Mouse (Mus musculus): Measurements from ENCODE around the gene Dzip1. TPM values are rescaled to one million over a fixed set of nuclear protein-coding genes. Genes with fewer than 3 reads are reported as not detected.

The Dzip1 gene
- polyA plus RNA-seq, 1 experiment from 2014 or later = 100 TPM

- WGBS = 91% methylated on average over 10 of the region's 10 CpGs
Observed at GRCm38 (mm10) chr14:118866014-118866811, 59.0 kb downstream of the Dzip1 start.

GRCm38 (mm10) chr14:118864905-118865304 lies 60.4 kb downstream of the Dzip1 start:
- Histone ChIP-seq H3K9me3 (replicated peaks) (no peaks in the 10 kb centered on the region), H3K4me1 (0 out of 2 replicates have a peak, but pooled peaks cover 8% of the 10 kb centered on the region), H3K9ac (replicated peaks) (no peak overlapping the region), H3K4me2 (no peak overlapping the region), H3K27ac (replicated peaks) (no peak overlapping the region), H3K36me3 (no peaks in the 10 kb centered on the region), H3K4me3 (replicated peaks) (no peak overlapping the region), H3K27me3 (replicated peaks) (no peaks in the 10 kb centered on the region)
- 72% methylated on average over 4 of the region's 4 CpGs for WGBS
- ATAC-seq (ENCODE audit: low FRiP score) = no peak

More at GRCm38 (mm10) chr14:118866014-118866811, 59.0 kb downstream of the Dzip1 start:
- no peak overlapping the region for H3K4me3 ChIP-seq (replicated peaks)
- no peaks in the 10 kb centered on the region for H3K36me3 ChIP-seq
- H3K4me1 ChIP-seq = no peaks in the 10 kb centered on the region
- no peaks in the 10 kb centered on the region for H3K9me3 ChIP-seq (replicated peaks)
- no peak overlapping the region for H3K27ac ChIP-seq (replicated peaks)
- no peak for ATAC-seq (ENCODE audit: low FRiP score)
- no peak overlapping the region for H3K4me2 ChIP-seq
- H3K27me3 ChIP-seq (replicated peaks) = no peaks in the 10 kb centered on the region
- H3K9ac ChIP-seq (replicated peaks) = no peak overlapping the region

- no peak for ATAC-seq (ENCODE audit: low FRiP score)
- H3K4me2 ChIP-seq = no peak overlapping the region
- 68% methylated on average over 7 of the region's 7 CpGs for WGBS
Observed at GRCm38 (mm10) chr14:118862253-118862652, 63.0 kb downstream of the Dzip1 start.

GRCm38 (mm10) chr14:118858318-118858717 lies 66.9 kb downstream of the Dzip1 start:
- Histone ChIP-seq H3K27ac (replicated peaks) (no peak overlapping the region), H3K4me2 (no peak overlapping the region), H3K4me1 (peaks cover 21% of the 10 kb centered on the region), H3K9ac (replicated peaks) (no peak overlapping the region), H3K9me3 (replicated peaks) (no peaks in the 10 kb centered on the region), H3K27me3 (replicated peaks) (peaks cover 15% of the 10 kb centered on the region), H3K36me3 (no peaks in the 10 kb centered on the region), H3K4me3 (replicated peaks) (no peak overlapping the region)
- ATAC-seq (ENCODE audit: low FRiP score) = no peak
- WGBS = 36% methylated on average over 6 of the region's 6 CpGs

More at GRCm38 (mm10) chr14:118862253-118862652, 63.0 kb downstream of the Dzip1 start:
- no peak overlapping the region for H3K9ac ChIP-seq (replicated peaks)
- H3K9me3 ChIP-seq (replicated peaks) = no peaks in the 10 kb centered on the region
- peaks cover 1% of the 10 kb centered on the region; the same call in 1 of the 2 replicates for H3K27me3 ChIP-seq (replicated peaks)
- no peak overlapping the region for H3K27ac ChIP-seq (replicated peaks)
- no peak overlapping the region for H3K4me3 ChIP-seq (replicated peaks)
- H3K4me1 ChIP-seq = 0 out of 2 replicates have a peak, but pooled peaks cover 8% of the 10 kb centered on the region
- no peaks in the 10 kb centered on the region for H3K36me3 ChIP-seq

- H3K4me1 ChIP-seq = peaks cover 21% of the 10 kb centered on the region
- H3K9me3 ChIP-seq (replicated peaks) = no peaks in the 10 kb centered on the region
- H3K27me3 ChIP-seq (replicated peaks) = peaks cover 18% of the 10 kb centered on the region
- no peak overlapping the region for H3K4me2 ChIP-seq
- H3K9ac ChIP-seq (replicated peaks) = no peak overlapping the region
- H3K4me3 ChIP-seq (replicated peaks) = no peak overlapping the region
- no peak for ATAC-seq (ENCODE audit: low FRiP score)
- H3K36me3 ChIP-seq = no peaks in the 10 kb centered on the region
- 87% methylated on average over 6 of the region's 6 CpGs for WGBS
- no peak overlapping the region for H3K27ac ChIP-seq (replicated peaks)
Observed at GRCm38 (mm10) chr14:118856563-118856962, 68.7 kb downstream of the Dzip1 start.

- no peaks in the 10 kb centered on the region for H3K36me3 ChIP-seq
- peak; percentile 62 for ATAC-seq (ENCODE audit: low FRiP score)
- H3K27me3 ChIP-seq (replicated peaks) = peaks cover 18% of the 10 kb centered on the region
- H3K27ac ChIP-seq (replicated peaks) = no peak overlapping the region
- H3K9me3 ChIP-seq (replicated peaks) = no peaks in the 10 kb centered on the region
- H3K4me1 ChIP-seq = peaks cover 17% of the 10 kb centered on the region
- H3K4me3 ChIP-seq (replicated peaks) = peak overlapping the region; percentile 43
- WGBS = 1% methylated on average over 28 of the region's 28 CpGs
- peak overlapping the region; percentile 40 for H3K9ac ChIP-seq (replicated peaks)
- H3K4me2 ChIP-seq = peak overlapping the region; percentile 89
Observed at GRCm38 (mm10) chr14:118855141-118855800, 70.0 kb downstream of the Dzip1 start.

- Histone ChIP-seq H3K4me3 (replicated peaks) (peak overlapping the region; percentile 43), H3K9me3 (replicated peaks) (no peaks in the 10 kb centered on the region), H3K27ac (replicated peaks) (no peak overlapping the region), H3K4me1 (peaks cover 13% of the 10 kb centered on the region), H3K4me2 (peak overlapping the region; percentile 89), H3K36me3 (no peaks in the 10 kb centered on the region), H3K9ac (replicated peaks) (peak overlapping the region; percentile 40), H3K27me3 (replicated peaks) (peaks cover 18% of the 10 kb centered on the region)
- 2% methylated on average over 47 of the region's 48 CpGs for WGBS
- peak; percentile 72 for ATAC-seq (ENCODE audit: low FRiP score)
Observed at GRCm38 (mm10) chr14:118854371-118855114, 70.7 kb downstream of the Dzip1 start.

- H3K9ac ChIP-seq (replicated peaks) = no peak overlapping the region
- H3K27me3 ChIP-seq (replicated peaks) = peaks cover 10% of the 10 kb centered on the region
- no peak overlapping the region for H3K4me3 ChIP-seq (replicated peaks)
- H3K4me2 ChIP-seq = no peak overlapping the region
- no peak overlapping the region for H3K27ac ChIP-seq (replicated peaks)
- WGBS = 64% methylated on average over 6 of the region's 6 CpGs
- peaks cover 13% of the 10 kb centered on the region for H3K4me1 ChIP-seq
- no peaks in the 10 kb centered on the region for H3K36me3 ChIP-seq
- H3K9me3 ChIP-seq (replicated peaks) = no peaks in the 10 kb centered on the region
- ATAC-seq (ENCODE audit: low FRiP score) = no peak
Observed at GRCm38 (mm10) chr14:118851496-118852107, 73.7 kb downstream of the Dzip1 start.

- Histone ChIP-seq H3K9me3 (replicated peaks) (no peaks in the 10 kb centered on the region), H3K4me3 (replicated peaks) (no peak overlapping the region), H3K36me3 (no peaks in the 10 kb centered on the region), H3K9ac (replicated peaks) (no peak overlapping the region), H3K4me1 (peaks cover 13% of the 10 kb centered on the region), H3K27ac (replicated peaks) (no peak overlapping the region), H3K27me3 (replicated peaks) (0 out of 2 replicates have a peak, but pooled peaks cover 4% of the 10 kb centered on the region), H3K4me2 (no peak overlapping the region)
- 60% methylated on average over 4 of the region's 4 CpGs for WGBS
- no peak for ATAC-seq (ENCODE audit: low FRiP score)
Observed at GRCm38 (mm10) chr14:118850696-118851035, 74.6 kb downstream of the Dzip1 start.

- Histone ChIP-seq H3K4me1 (peaks cover 8% of the 10 kb centered on the region), H3K27me3 (replicated peaks) (0 out of 2 replicates have a peak, but pooled peaks cover 4% of the 10 kb centered on the region), H3K9ac (replicated peaks) (no peak overlapping the region), H3K27ac (replicated peaks) (no peak overlapping the region), H3K36me3 (no peaks in the 10 kb centered on the region), H3K4me2 (no peak overlapping the region), H3K9me3 (replicated peaks) (no peaks in the 10 kb centered on the region), H3K4me3 (replicated peaks) (no peak overlapping the region)
- ATAC-seq (ENCODE audit: low FRiP score) = no peak
- WGBS = 86% methylated on average over 11 of the region's 11 CpGs
Observed at GRCm38 (mm10) chr14:118850011-118850695, 75.1 kb downstream of the Dzip1 start.

GRCm38 (mm10) chr14:118848171-118848570 lies 77.1 kb downstream of the Dzip1 start:
- ATAC-seq (ENCODE audit: low FRiP score) = no peak
- no peak overlapping the region for H3K9ac ChIP-seq (replicated peaks)
- H3K4me3 ChIP-seq (replicated peaks) = no peak overlapping the region
- H3K27me3 ChIP-seq (replicated peaks) = 0 out of 2 replicates have a peak, but pooled peaks cover 4% of the 10 kb centered on the region
- no peak overlapping the region for H3K27ac ChIP-seq (replicated peaks)
- H3K4me2 ChIP-seq = no peak overlapping the region
- no peaks in the 10 kb centered on the region for H3K4me1 ChIP-seq
- H3K9me3 ChIP-seq (replicated peaks) = no peaks in the 10 kb centered on the region
- no peaks in the 10 kb centered on the region for H3K36me3 ChIP-seq
- WGBS = 88% methylated on average over 7 of the region's 7 CpGs
